Mouse (Mus musculus): ENCODE measurements at regions not wholly inside any gene's neighbourhood (a gene's known extent, or its start where the extent isn't known, plus 50 kb on each side); places are given as distances from the start of the nearest gene placed in this dataset.

DNA sequence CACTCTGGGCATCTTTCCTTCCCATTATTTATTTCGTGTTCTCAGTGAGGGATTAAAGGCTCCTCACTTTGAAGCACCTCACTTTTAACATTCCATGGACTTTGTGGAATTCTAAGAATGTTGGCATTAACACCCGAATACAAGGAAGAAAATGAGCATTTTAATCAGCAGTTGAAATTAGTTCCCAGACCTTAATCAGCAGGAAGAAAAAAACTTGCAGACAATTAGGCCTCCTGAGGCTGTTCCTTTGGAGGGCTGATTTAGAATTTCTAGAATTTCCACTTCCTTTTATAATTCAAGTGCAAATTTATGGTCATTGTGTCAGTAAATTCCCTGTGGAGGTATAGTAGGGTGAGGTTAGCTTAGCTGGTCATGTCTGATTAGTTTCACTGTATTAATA lies 407.6 kb downstream of the Dync2h1 start:
- no peak for DNase-seq (ENCODE audit: low spot score)
- no peak overlapping the region for H3K9ac ChIP-seq (ENCODE audit: low read length)
- H3K4me2 ChIP-seq (ENCODE audit: low read depth, severe bottlenecking): no peak overlapping the region
- ATAC-seq (ENCODE audit: insufficient number of reproducible peaks, low FRiP score, low TSS enrichment, low read depth): no peak
- no peaks in the 10 kb centered on the region for H3K4me1 ChIP-seq (ENCODE audit: control insufficient read depth, insufficient read depth, low read length)
- no peaks in the 10 kb centered on the region for H3K9me3 ChIP-seq (ENCODE audit: control insufficient read depth, low read length)
- WGBS: 53% methylated on average over 2 of the region's 2 CpGs
- no peak overlapping the region for H3K4me3 ChIP-seq (ENCODE audit: low read depth, low read length)
- H3K36me3 ChIP-seq (ENCODE audit: control insufficient read depth, insufficient read depth, low read length): no peaks in the 10 kb centered on the region
- no peak overlapping the region for H3K27ac ChIP-seq (replicated peaks; ENCODE audit: low read depth, low read length)
- no peaks in the 10 kb centered on the region for H3K27me3 ChIP-seq (ENCODE audit: control insufficient read depth, insufficient read depth, low read length)

GRCm38 (mm10) chr9:6741478-6741877 lies 442.8 kb downstream of the Dync2h1 start:
- H3K36me3 ChIP-seq (ENCODE audit: control insufficient read depth, insufficient read depth, low read length): no peaks in the 10 kb centered on the region
- ATAC-seq (ENCODE audit: insufficient number of reproducible peaks, low FRiP score, low TSS enrichment, low read depth) (no peak), DNase-seq (ENCODE audit: low spot score) (no peak)
- no peak overlapping the region for H3K27ac ChIP-seq (replicated peaks; ENCODE audit: low read depth, low read length)
- 86% methylated on average over 1 of the region's 1 CpGs for WGBS
- H3K4me2 ChIP-seq (ENCODE audit: low read depth, severe bottlenecking): no peak overlapping the region
- no peaks in the 10 kb centered on the region for H3K9me3 ChIP-seq (ENCODE audit: control insufficient read depth, low read length)
- H3K27me3 ChIP-seq (ENCODE audit: control insufficient read depth, insufficient read depth, low read length): no peaks in the 10 kb centered on the region
- H3K9ac ChIP-seq (ENCODE audit: low read length): no peak overlapping the region
- H3K4me3 ChIP-seq (ENCODE audit: low read depth, low read length): no peak overlapping the region
- H3K4me1 ChIP-seq (ENCODE audit: control insufficient read depth, insufficient read depth, low read length): no peaks in the 10 kb centered on the region

- H3K4me3 ChIP-seq (ENCODE audit: low read depth, low read length): no peak overlapping the region
- H3K4me2 ChIP-seq (ENCODE audit: low read depth, severe bottlenecking): no peak overlapping the region
- no peaks in the 10 kb centered on the region for H3K36me3 ChIP-seq (ENCODE audit: control insufficient read depth, insufficient read depth, low read length)
- no peak overlapping the region for H3K9ac ChIP-seq (ENCODE audit: low read length)
- DNase-seq (ENCODE audit: low spot score) (no peak), ATAC-seq (ENCODE audit: insufficient number of reproducible peaks, low FRiP score, low TSS enrichment, low read depth) (no peak)
- WGBS: 85% methylated on average over 1 of the region's 1 CpGs
- H3K4me1 ChIP-seq (ENCODE audit: control insufficient read depth, insufficient read depth, low read length): no peaks in the 10 kb centered on the region
- H3K27ac ChIP-seq (replicated peaks; ENCODE audit: low read depth, low read length): no peak overlapping the region
- H3K27me3 ChIP-seq (ENCODE audit: control insufficient read depth, insufficient read depth, low read length): no peaks in the 10 kb centered on the region
- no peaks in the 10 kb centered on the region for H3K9me3 ChIP-seq (ENCODE audit: control insufficient read depth, low read length)
Observed at GRCm38 (mm10) chr9:6736411-6736810, 447.8 kb downstream of the Dync2h1 start.

DNA sequence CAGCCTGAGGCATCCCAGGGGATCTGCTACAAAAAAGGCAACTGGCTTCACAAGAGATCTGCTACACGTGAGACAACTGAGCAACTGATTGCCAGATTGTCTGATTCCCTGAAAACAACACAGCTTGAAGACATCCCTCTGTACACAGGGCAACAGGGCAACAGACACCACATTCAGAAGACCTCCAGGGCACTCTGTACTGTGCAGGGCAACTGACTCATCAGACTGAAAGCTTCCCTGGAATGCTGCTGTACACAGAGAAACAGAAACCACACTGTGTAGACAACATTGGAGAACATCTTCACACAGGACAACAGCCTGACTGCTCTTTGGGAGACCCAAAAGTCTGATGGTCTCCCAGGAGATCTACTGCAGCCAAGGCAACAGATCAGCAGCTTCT lies 456.8 kb upstream of the Ddi1 start:
- Histone ChIP-seq H3K9ac (ENCODE audit: low read length) (no peak overlapping the region), H3K4me3 (ENCODE audit: low read depth, low read length) (no peak overlapping the region), H3K27ac (replicated peaks; ENCODE audit: low read depth, low read length) (no peak overlapping the region), H3K9me3 (ENCODE audit: control insufficient read depth, low read length) (no peaks in the 10 kb centered on the region), H3K4me2 (ENCODE audit: low read depth, severe bottlenecking) (no peak overlapping the region), H3K27me3 (ENCODE audit: control insufficient read depth, insufficient read depth, low read length) (no peaks in the 10 kb centered on the region), H3K36me3 (ENCODE audit: control insufficient read depth, insufficient read depth, low read length) (no peaks in the 10 kb centered on the region), H3K4me1 (ENCODE audit: control insufficient read depth, insufficient read depth, low read length) (no peaks in the 10 kb centered on the region)
- ATAC-seq (ENCODE audit: insufficient number of reproducible peaks, low FRiP score, low TSS enrichment, low read depth): no peak
- no peak for DNase-seq (ENCODE audit: low spot score)
- WGBS: 62% methylated on average over 1 of the region's 1 CpGs

GRCm38 (mm10) chr9:6677225-6677718 lies 407.6 kb upstream of the Ddi1 start:
- H3K27me3 ChIP-seq (ENCODE audit: control insufficient read depth, insufficient read depth, low read length): no peaks in the 10 kb centered on the region
- DNase-seq (ENCODE audit: low spot score) (no peak), ATAC-seq (ENCODE audit: insufficient number of reproducible peaks, low FRiP score, low TSS enrichment, low read depth) (no peak)
- no peaks in the 10 kb centered on the region for H3K36me3 ChIP-seq (ENCODE audit: control insufficient read depth, insufficient read depth, low read length)
- H3K4me2 ChIP-seq (ENCODE audit: low read depth, severe bottlenecking): no peak overlapping the region
- no peaks in the 10 kb centered on the region for H3K9me3 ChIP-seq (ENCODE audit: control insufficient read depth, low read length)
- 50% methylated on average over 3 of the region's 3 CpGs for WGBS
- H3K4me3 ChIP-seq (ENCODE audit: low read depth, low read length): no peak overlapping the region
- no peak overlapping the region for H3K27ac ChIP-seq (replicated peaks; ENCODE audit: low read depth, low read length)
- no peaks in the 10 kb centered on the region for H3K4me1 ChIP-seq (ENCODE audit: control insufficient read depth, insufficient read depth, low read length)
- H3K9ac ChIP-seq (ENCODE audit: low read length): no peak overlapping the region

GRCm38 (mm10) chr9:6668001-6668969 lies 398.6 kb upstream of the Ddi1 start:
- no peaks in the 10 kb centered on the region for H3K27me3 ChIP-seq (ENCODE audit: control insufficient read depth, insufficient read depth, low read length)
- WGBS: 40% methylated on average over 14 of the region's 14 CpGs
- H3K9ac ChIP-seq (ENCODE audit: low read length): no peak overlapping the region
- ATAC-seq (ENCODE audit: insufficient number of reproducible peaks, low FRiP score, low TSS enrichment, low read depth): peak; percentile 95
- no peaks in the 10 kb centered on the region for H3K4me1 ChIP-seq (ENCODE audit: control insufficient read depth, insufficient read depth, low read length)
- no peak overlapping the region for H3K27ac ChIP-seq (replicated peaks; ENCODE audit: low read depth, low read length)
- no peak overlapping the region for H3K4me3 ChIP-seq (ENCODE audit: low read depth, low read length)
- DNase-seq (ENCODE audit: low spot score): peak; percentile 72
- no peak overlapping the region for H3K4me2 ChIP-seq (ENCODE audit: low read depth, severe bottlenecking)
- H3K36me3 ChIP-seq (ENCODE audit: control insufficient read depth, insufficient read depth, low read length): no peaks in the 10 kb centered on the region
- H3K9me3 ChIP-seq (ENCODE audit: control insufficient read depth, low read length): no peaks in the 10 kb centered on the region

DNA sequence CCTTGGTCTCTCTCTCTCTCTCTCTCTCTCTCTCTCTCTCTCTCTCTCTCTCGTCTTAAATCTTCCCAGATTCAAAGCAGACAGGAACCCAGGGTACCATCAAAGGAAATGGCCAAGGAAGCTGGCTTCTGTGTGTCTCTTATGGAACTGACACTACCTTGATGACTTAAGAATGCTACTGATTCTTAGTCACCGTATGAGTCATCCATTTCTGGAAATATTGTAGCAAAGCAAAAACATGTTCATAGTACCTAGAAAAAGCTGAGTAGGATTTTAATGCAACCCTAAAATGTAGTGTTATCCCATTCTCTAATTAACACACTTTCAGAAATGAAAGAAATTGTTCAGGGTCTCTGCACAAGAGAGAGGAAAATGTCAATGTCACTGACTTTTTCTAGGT lies 396.0 kb upstream of the Ddi1 start:
- Histone ChIP-seq H3K36me3 (ENCODE audit: control insufficient read depth, insufficient read depth, low read length) (no peaks in the 10 kb centered on the region), H3K4me2 (ENCODE audit: low read depth, severe bottlenecking) (no peak overlapping the region), H3K27me3 (ENCODE audit: control insufficient read depth, insufficient read depth, low read length) (no peaks in the 10 kb centered on the region), H3K9me3 (ENCODE audit: control insufficient read depth, low read length) (no peaks in the 10 kb centered on the region), H3K4me3 (ENCODE audit: low read depth, low read length) (no peak overlapping the region), H3K9ac (ENCODE audit: low read length) (no peak overlapping the region), H3K27ac (replicated peaks; ENCODE audit: low read depth, low read length) (no peak overlapping the region), H3K4me1 (ENCODE audit: control insufficient read depth, insufficient read depth, low read length) (no peaks in the 10 kb centered on the region)
- ATAC-seq (ENCODE audit: insufficient number of reproducible peaks, low FRiP score, low TSS enrichment, low read depth) (no peak), DNase-seq (ENCODE audit: low spot score) (no peak)
- 76% methylated on average over 2 of the region's 2 CpGs for WGBS

GRCm38 (mm10) chr9:6652267-6652994 lies 382.8 kb upstream of the Ddi1 start:
- H3K4me3 ChIP-seq (ENCODE audit: low read depth, low read length): no peak overlapping the region
- H3K4me1 ChIP-seq (ENCODE audit: control insufficient read depth, insufficient read depth, low read length): no peaks in the 10 kb centered on the region
- no peak overlapping the region for H3K27ac ChIP-seq (replicated peaks; ENCODE audit: low read depth, low read length)
- no peaks in the 10 kb centered on the region for H3K36me3 ChIP-seq (ENCODE audit: control insufficient read depth, insufficient read depth, low read length)
- H3K9ac ChIP-seq (ENCODE audit: low read length): no peak overlapping the region
- no peak for DNase-seq (ENCODE audit: low spot score)
- no peaks in the 10 kb centered on the region for H3K27me3 ChIP-seq (ENCODE audit: control insufficient read depth, insufficient read depth, low read length)
- no peak overlapping the region for H3K4me2 ChIP-seq (ENCODE audit: low read depth, severe bottlenecking)
- WGBS: 91% methylated on average over 4 of the region's 4 CpGs
- no peak for ATAC-seq (ENCODE audit: insufficient number of reproducible peaks, low FRiP score, low TSS enrichment, low read depth)
- H3K9me3 ChIP-seq (ENCODE audit: control insufficient read depth, low read length): no peaks in the 10 kb centered on the region
